Mouse (Mus musculus) neural tube, embryonic 11.5 days (tissue): ENCODE results near the gene Os9. TPM values are rescaled to one million over a fixed set of nuclear protein-coding genes. Genes with fewer than 3 reads are reported as not detected.
"Not testable (repeated sequence)": the region's sequence is repeated elsewhere in the genome, so short reads cannot be mapped to it uniquely, and the experiment has no call there.

ENCODE experiments used
- ATAC-seq: fragments of 200-750 bp; cut with Nextera tagmentation; 2 replicates; pipeline ENCODE4 v1.8.0; 2017; ENCODE audit warnings: moderate number of reproducible peaks, mild to moderate bottlenecking, moderate TSS enrichment, moderate library complexity; ENCODE audit not compliant: insufficient read depth, low FRiP score, low TSS enrichment
- DNase-seq: peaks from one replicate; pipeline ENCODE4 v3.0.0-alpha.2; 2015; ENCODE audit warnings: low spot score
- H3K27ac ChIP-seq: fragments of 300-500 bp; sonication (generic); 2 replicates; pipeline ENCODE4 v1.5.1; 2014; ENCODE audit warnings: low read depth, mild to moderate bottlenecking, low read length
- H3K27me3 ChIP-seq: fragments of 300-500 bp; sonication (generic); 2 replicates; pipeline ENCODE4 v1.6.1; 2014; ENCODE audit warnings: mild to moderate bottlenecking, low read length, mixed read lengths; ENCODE audit not compliant: control insufficient read depth, insufficient read depth
- H3K36me3 ChIP-seq: fragments of 300-500 bp; sonication (generic); 2 replicates; pipeline ENCODE4 v1.6.1; 2014; ENCODE audit warnings: mild to moderate bottlenecking, low read length, moderate library complexity, mixed read lengths; ENCODE audit not compliant: control insufficient read depth, insufficient read depth
- H3K4me1 ChIP-seq: fragments of 300-500 bp; sonication (generic); 2 replicates; pipeline ENCODE4 v1.6.1; 2014; ENCODE audit warnings: low read length, mixed read lengths; ENCODE audit not compliant: control insufficient read depth, insufficient read depth
- H3K4me2 ChIP-seq: fragments of 300-500 bp; sonication (generic); 2 replicates; pipeline ENCODE4 v1.6.1; 2014; ENCODE audit warnings: low read depth, mild to moderate bottlenecking, moderate library complexity
- H3K4me3 ChIP-seq: fragments of 300-500 bp; sonication (generic); 2 replicates; pipeline ENCODE4 v1.5.1; 2014; ENCODE audit warnings: low read depth, low read length
- H3K9ac ChIP-seq: fragments of 300-500 bp; sonication (generic); 2 replicates; pipeline ENCODE4 v1.6.1; 2014; ENCODE audit warnings: mild to moderate bottlenecking, low read length
- H3K9me3 ChIP-seq: fragments of 300-500 bp; sonication (generic); 2 replicates; pipeline ENCODE4 v1.6.1; 2016; ENCODE audit warnings: low read length; ENCODE audit not compliant: control insufficient read depth
- WGBS: fragments of 180-500 bp; shearing (Covaris S2); extraction: QIAGEN DNeasy Blood & Tissue Kit; methylation state at CpG from one replicate; pipeline ENCODE4 v1.1.7; 2014; 5-methylcytosine and 5-hydroxymethylcytosine counted together
- polyA plus RNA-seq: library from polyadenylated mRNA; unstranded; fragments of >200 nt; fragmentation: Nextera tagmentation; extraction: Ambion mirVana; gene quantifications from 2 replicates; pipeline ENCODE4 v1.2.1, GENCODE M21; 2014

Os9 gene
- polyA plus RNA-seq, 1 experiment from 2014 or later = 68.9 TPM

DNA sequence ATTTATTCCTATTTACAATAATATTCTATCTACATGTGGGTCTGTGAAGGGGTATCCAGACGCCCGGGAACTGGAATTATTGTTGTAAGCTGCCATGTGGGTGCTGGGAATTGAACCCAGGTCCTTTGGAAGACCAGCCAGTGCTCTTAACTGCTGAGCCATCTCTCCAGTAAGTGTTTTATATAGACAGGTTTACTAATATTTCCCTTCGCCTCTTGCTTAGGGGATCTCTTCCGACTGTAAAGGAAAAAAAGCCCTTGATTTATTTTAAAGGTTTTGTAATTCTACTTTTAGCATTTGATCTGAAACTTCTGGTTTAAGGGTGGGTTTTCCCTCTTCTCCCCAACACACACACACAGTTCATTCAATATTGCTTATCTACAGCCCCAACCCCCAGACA, 43.3 kb upstream of the Os9 start:
- DNase-seq = no peak
- Histone ChIP-seq H3K9me3 (no peaks in the 10 kb centered on the region), H3K4me2 (no peak overlapping the region), H3K9ac (no peak overlapping the region), H3K27ac (no peak overlapping the region), H3K27me3 (peaks cover 30% of the 10 kb centered on the region), H3K4me3 (no peak overlapping the region), H3K4me1 (0 out of 2 replicates have a peak, but pooled peaks cover 4% of the 10 kb centered on the region), H3K36me3 (no peaks in the 10 kb centered on the region)
- ATAC-seq = no peak
- WGBS = 93% methylated on average over 4 of the region's 4 CpGs

DNA sequence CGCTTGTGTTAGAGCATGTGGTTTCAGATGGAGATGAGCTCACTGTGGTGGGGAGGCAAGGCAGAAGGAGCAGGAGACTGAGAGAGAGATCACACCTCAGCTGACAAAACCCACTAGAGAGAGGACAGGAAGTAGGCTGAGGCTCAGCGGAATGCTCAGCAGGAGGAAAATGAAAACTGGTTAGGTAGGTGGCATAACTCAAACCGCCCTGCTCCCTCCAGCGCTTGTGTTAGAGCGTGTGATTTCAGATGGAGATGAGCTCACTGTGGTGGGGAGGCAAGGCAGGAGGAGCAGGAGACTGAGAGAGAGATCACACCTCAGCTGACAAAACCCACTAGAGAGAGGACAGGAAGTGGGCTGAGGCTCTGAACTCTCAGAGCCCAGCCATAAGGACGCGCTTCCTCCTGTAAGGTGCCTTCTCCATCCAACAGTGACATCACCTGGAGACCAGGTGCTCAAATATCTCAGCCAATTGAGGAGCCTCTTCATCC, 41.9 kb upstream of the Os9 start:
- H3K36me3 ChIP-seq, H3K4me1 ChIP-seq, H3K27ac ChIP-seq, H3K4me2 ChIP-seq, H3K9me3 ChIP-seq, DNase-seq, H3K9ac ChIP-seq, ATAC-seq, H3K4me3 ChIP-seq: not testable (repeated sequence)
- H3K27me3 ChIP-seq = peaks cover 23% of the 10 kb centered on the region
- WGBS = 59% methylated on average over 7 of the region's 7 CpGs

GRCm38 (mm10) chr10:127160728-127161127, 39.8 kb upstream of the Os9 start:
- H3K9me3 ChIP-seq = no peaks in the 10 kb centered on the region
- H3K27ac ChIP-seq = no peak overlapping the region
- H3K4me2 ChIP-seq = no peak overlapping the region
- no peak overlapping the region for H3K9ac ChIP-seq
- no peak for ATAC-seq
- H3K36me3 ChIP-seq = no peaks in the 10 kb centered on the region
- H3K27me3 ChIP-seq = peaks cover 4% of the 10 kb centered on the region; the same call in 1 of the 2 replicates
- no peak for DNase-seq
- H3K4me1 ChIP-seq = 0 out of 2 replicates have a peak, but pooled peaks cover 4% of the 10 kb centered on the region
- WGBS = 68% methylated on average over 3 of the region's 3 CpGs
- H3K4me3 ChIP-seq = no peak overlapping the region

DNA sequence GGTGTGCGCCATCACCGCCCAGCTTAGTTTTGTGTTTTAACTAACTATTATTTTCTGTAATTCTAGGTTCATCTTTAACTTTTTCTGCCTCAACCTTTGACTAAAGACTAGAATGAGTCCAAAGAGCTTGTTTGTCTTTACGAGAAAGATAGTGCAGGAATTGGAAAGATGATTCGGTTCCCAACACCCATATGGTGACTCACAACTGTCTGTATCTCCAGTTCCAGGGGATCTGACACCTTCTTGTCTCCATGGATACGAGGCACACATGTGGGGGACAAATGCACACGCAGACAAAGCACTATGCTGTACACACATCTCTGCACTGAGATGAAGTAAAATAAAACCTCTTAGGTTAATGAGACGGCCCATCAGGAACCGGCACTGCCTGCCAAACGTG, 39.1 kb upstream of the Os9 start:
- no peak overlapping the region for H3K4me3 ChIP-seq
- no peak overlapping the region for H3K9ac ChIP-seq
- ATAC-seq = no peak
- H3K27me3 ChIP-seq = no peaks in the 10 kb centered on the region
- H3K4me2 ChIP-seq = no peak overlapping the region
- H3K36me3 ChIP-seq = no peaks in the 10 kb centered on the region
- no peak for DNase-seq
- WGBS = 82% methylated on average over 9 of the region's 9 CpGs
- no peaks in the 10 kb centered on the region for H3K9me3 ChIP-seq
- H3K27ac ChIP-seq = no peak overlapping the region
- H3K4me1 ChIP-seq = no peaks in the 10 kb centered on the region

DNA sequence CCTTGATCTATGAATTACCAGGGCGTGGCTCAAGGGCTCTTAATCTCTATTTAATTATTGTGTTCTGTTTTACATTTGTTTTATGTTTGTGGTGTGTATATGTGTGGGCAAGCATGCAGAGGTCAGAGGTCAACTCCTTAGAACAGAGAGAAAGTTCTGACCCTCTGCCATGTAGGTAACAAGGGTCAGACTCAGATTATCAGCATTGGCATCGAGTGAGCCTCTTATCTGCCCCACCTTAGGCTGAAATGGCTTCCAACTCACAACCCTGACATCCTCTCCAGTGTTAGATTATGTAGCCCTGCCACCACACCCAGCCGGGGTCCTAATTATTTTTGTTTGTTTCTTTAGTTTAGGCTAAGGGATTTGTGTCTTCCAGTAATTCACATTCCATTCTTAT, 37.5 kb upstream of the Os9 start:
- no peak for ATAC-seq
- H3K27me3 ChIP-seq = no peaks in the 10 kb centered on the region
- no peak overlapping the region for H3K4me3 ChIP-seq
- H3K36me3 ChIP-seq = no peaks in the 10 kb centered on the region
- DNase-seq = no peak
- H3K9me3 ChIP-seq = no peaks in the 10 kb centered on the region
- 84% methylated on average over 3 of the region's 3 CpGs for WGBS
- H3K4me1 ChIP-seq = no peaks in the 10 kb centered on the region
- no peak overlapping the region for H3K9ac ChIP-seq
- H3K4me2 ChIP-seq = no peak overlapping the region
- H3K27ac ChIP-seq = no peak overlapping the region

- 67% methylated on average over 1 of the region's 1 CpGs for WGBS
- no peak for DNase-seq
- Histone ChIP-seq H3K27me3 (no peaks in the 10 kb centered on the region), H3K4me2 (no peak overlapping the region), H3K4me1 (no peaks in the 10 kb centered on the region), H3K36me3 (no peaks in the 10 kb centered on the region), H3K27ac (no peak overlapping the region), H3K4me3 (no peak overlapping the region), H3K9ac (no peak overlapping the region), H3K9me3 (no peaks in the 10 kb centered on the region)
- ATAC-seq = no peak
These were observed 35.6 kb upstream of the Os9 start for GRCm38 (mm10) chr10:127156511-127156910.

GRCm38 (mm10) chr10:127156089-127156488, 35.2 kb upstream of the Os9 start:
- DNase-seq (no peak), ATAC-seq (no peak)
- WGBS = 91% methylated on average over 1 of the region's 1 CpGs
- Histone ChIP-seq H3K4me1 (no peaks in the 10 kb centered on the region), H3K9me3 (no peaks in the 10 kb centered on the region), H3K9ac (no peak overlapping the region), H3K4me2 (no peak overlapping the region), H3K27me3 (no peaks in the 10 kb centered on the region), H3K27ac (no peak overlapping the region), H3K36me3 (no peaks in the 10 kb centered on the region), H3K4me3 (no peak overlapping the region)

- H3K4me1 ChIP-seq = no peaks in the 10 kb centered on the region
- no peaks in the 10 kb centered on the region for H3K36me3 ChIP-seq
- ATAC-seq = no peak
- no peak overlapping the region for H3K4me2 ChIP-seq
- H3K27ac ChIP-seq = no peak overlapping the region
- H3K4me3 ChIP-seq = no peak overlapping the region
- H3K9ac ChIP-seq = no peak overlapping the region
- H3K27me3 ChIP-seq = no peaks in the 10 kb centered on the region
- no peaks in the 10 kb centered on the region for H3K9me3 ChIP-seq
- 89% methylated on average over 5 of the region's 5 CpGs for WGBS
- no peak for DNase-seq
These were observed 33.7 kb upstream of the Os9 start for GRCm38 (mm10) chr10:127154652-127155051.

GRCm38 (mm10) chr10:127154241-127154640, 33.3 kb upstream of the Os9 start:
- ATAC-seq (no peak), DNase-seq (no peak)
- H3K27me3 ChIP-seq = no peaks in the 10 kb centered on the region
- no peaks in the 10 kb centered on the region for H3K9me3 ChIP-seq
- no peaks in the 10 kb centered on the region for H3K36me3 ChIP-seq
- WGBS = 97% methylated on average over 2 of the region's 2 CpGs
- H3K4me2 ChIP-seq = no peak overlapping the region
- no peak overlapping the region for H3K27ac ChIP-seq
- H3K4me1 ChIP-seq = no peaks in the 10 kb centered on the region
- no peak overlapping the region for H3K4me3 ChIP-seq
- no peak overlapping the region for H3K9ac ChIP-seq
